Mouse (Mus musculus) stomach, postnatal 0 days (tissue): ENCODE results near the gene Hlf.

Experiments
- CTCF ChIP-seq: IDR thresholded peaks from 2 replicates; pipeline ENCODE4 v1.5.1; 2016; ENCODE audit warnings: antibody characterized with exemption, low read depth, mild to moderate bottlenecking, moderate library complexity
- EP300 ChIP-seq: optimal IDR thresholded peaks from 2 replicates; pipeline ENCODE3; 2016; ENCODE audit warnings: antibody characterized with exemption

DNA sequence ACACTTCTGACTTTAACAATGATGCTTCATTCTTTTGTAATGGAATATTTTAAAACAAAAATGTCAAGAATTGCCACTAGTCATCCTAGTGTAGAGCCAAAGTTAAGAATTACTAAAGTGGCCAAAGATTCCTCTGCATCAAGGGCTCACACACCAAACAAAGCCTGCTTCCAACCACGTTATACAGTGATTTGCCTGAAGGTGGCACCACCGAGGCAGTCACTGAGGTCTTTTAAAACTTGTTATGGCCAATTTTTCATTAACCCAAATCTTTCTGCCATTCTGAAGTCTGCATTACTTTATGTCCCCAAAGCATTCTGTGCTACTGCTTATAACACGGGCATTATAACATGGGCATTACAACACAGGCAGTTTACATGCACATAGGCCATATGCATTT, 27.3 kb downstream of the Hlf start:
- TF ChIP-seq CTCF: peak; percentile 82
- no peak for TF ChIP-seq EP300
